Mouse (Mus musculus): ENCODE results near the gene Phtf1. TPM values are rescaled to one million over a fixed set of nuclear protein-coding genes. Genes with fewer than 3 reads are reported as not detected.

Phtf1 gene
- total RNA-seq, 2 experiments from 2014 or later, result 42.4 to 43.7 TPM

- DNase-seq (ENCODE audit: low spot score in 2 of 2), result no peak
Measured at GRCm38 (mm10) chr3:104017931-104018330, 50.0 kb downstream of the Phtf1 start.

GRCm38 (mm10) chr3:104019453-104019852 lies 51.5 kb downstream of the Phtf1 start:
- DNase-seq (ENCODE audit: low spot score in 2 of 2), result no peak

- no peak for DNase-seq (ENCODE audit: low spot score in 2 of 2)
Measured at GRCm38 (mm10) chr3:104020101-104020500, 52.2 kb downstream of the Phtf1 start.

- no peak for DNase-seq (ENCODE audit: low spot score in 2 of 2)
Measured at GRCm38 (mm10) chr3:104026938-104027337, 59.0 kb downstream of the Phtf1 start.

GRCm38 (mm10) chr3:104032086-104032485 lies 64.2 kb downstream of the Phtf1 start:
- DNase-seq (ENCODE audit: low spot score in 2 of 2), result no peak

- no peak for DNase-seq (ENCODE audit: low spot score in 2 of 2)
Measured at GRCm38 (mm10) chr3:104032747-104033146, 64.8 kb downstream of the Phtf1 start.

- DNase-seq (ENCODE audit: low spot score in 2 of 2), result peak; percentile 45 to 67
Measured at GRCm38 (mm10) chr3:104059001-104059622, 91.2 kb downstream of the Phtf1 start.

GRCm38 (mm10) chr3:104069395-104069794 lies 101.5 kb downstream of the Phtf1 start:
- no peak for DNase-seq (ENCODE audit: low spot score in 2 of 2)

Other genes starting within 250 kb of the Phtf1 start
- 10 to 100 TPM; 12.0 to 14.1 TPM for gene Olfml3, start 230.1 kb upstream of the Phtf1 start, total RNA-seq (2021)
- gene Gm10964, start 228.7 kb upstream of the Phtf1 start, total RNA-seq (2021), result not detected
- gene Hipk1, start 176.5 kb upstream of the Phtf1 start, total RNA-seq (2021), result 100 to 1,000 TPM; 131 to 137 TPM
- gene Dclre1b, start 158.7 kb upstream of the Phtf1 start, total RNA-seq (2021), result 10 to 100 TPM in 1 of 2 experiments, 1 to 10 TPM in 1; 9.0 to 12.2 TPM
- gene Ap4b1, start 158.6 kb upstream of the Phtf1 start, total RNA-seq (2021), result 10 to 100 TPM; 11.4 to 12.6 TPM
- gene Gm43064, start 158.5 kb upstream of the Phtf1 start, total RNA-seq (2021), result under 1 TPM; 0.42 to 0.79 TPM
- gene Bcl2l15, start 135.5 kb upstream of the Phtf1 start, total RNA-seq (2021), result 1 to 10 TPM; 1.1 to 1.4 TPM
- under 1 TPM; 0.68 to 0.89 TPM for gene Ptpn22, start 108.3 kb upstream of the Phtf1 start, total RNA-seq (2021)
- gene Rsbn1, start 54.0 kb upstream of the Phtf1 start, total RNA-seq (2021), result 10 to 100 TPM; 22.1 to 25.9 TPM

Data from layer of hippocampus, adult 18-20 months (tissue).